Mouse (Mus musculus): ENCODE measurements around the gene Slfn1. TPM values are rescaled to one million over a fixed set of nuclear protein-coding genes. Genes with fewer than 3 reads are reported as not detected.

Gene Slfn1
- total RNA-seq, 2 experiments from 2014 or later = 0.20 to 0.43 TPM

Other genes starting within 250 kb of the Slfn1 start
- gene Rffl, start 245.6 kb upstream of the Slfn1 start, total RNA-seq (2021) = 1 to 10 TPM; 6.4 to 8.4 TPM
- 10 to 100 TPM; 10.7 to 16.2 TPM for gene Rad51d, start 226.2 kb upstream of the Slfn1 start, total RNA-seq (2021)
- not detected for gene Fndc8, start 224.7 kb upstream of the Slfn1 start, total RNA-seq (2021)
- gene Nle1, start 208.4 kb upstream of the Slfn1 start, total RNA-seq (2021) = 10 to 100 TPM; 19.5 to 27.0 TPM
- 10 to 100 TPM in 1 of 2 experiments, 1 to 10 TPM in 1; 7.6 to 10.0 TPM for gene Unc45b, start 206.3 kb upstream of the Slfn1 start, total RNA-seq (2021)
- 10 to 100 TPM; 30.9 to 39.7 TPM for gene Slfn5, start 165.5 kb upstream of the Slfn1 start, total RNA-seq (2021)
- 10 to 100 TPM in 1 of 2 experiments, 1 to 10 TPM in 1; 8.1 to 11.2 TPM for gene Slfn9, start 125.0 kb upstream of the Slfn1 start, total RNA-seq (2021)
- gene Slfn8, start 96.0 kb upstream of the Slfn1 start, total RNA-seq (2021) = 1 to 10 TPM; 1.5 to 2.5 TPM
- gene Slfn2, start 51.7 kb upstream of the Slfn1 start, total RNA-seq (2021) = 1 to 10 TPM; 4.8 to 6.3 TPM
- gene Slfn4, start 58.3 kb downstream of the Slfn1 start, total RNA-seq (2021) = under 1 TPM; 0.13 to 0.26 TPM
- 1 to 10 TPM; 1.8 to 2.9 TPM for gene Slfn3, start 74.5 kb downstream of the Slfn1 start, total RNA-seq (2021)
- not detected for gene Slfn14, start 169.9 kb downstream of the Slfn1 start, total RNA-seq (2021)
- gene Ap2b1, start 182.2 kb downstream of the Slfn1 start, total RNA-seq (2021) = 100 to 1,000 TPM; 109 to 114 TPM
- 10 to 100 TPM; 14.8 to 18.3 TPM for gene Pex12, start 185.7 kb downstream of the Slfn1 start, total RNA-seq (2021)